ENCODE assay signal across 20 mouse cellular contexts in the genomic region with DNA sequence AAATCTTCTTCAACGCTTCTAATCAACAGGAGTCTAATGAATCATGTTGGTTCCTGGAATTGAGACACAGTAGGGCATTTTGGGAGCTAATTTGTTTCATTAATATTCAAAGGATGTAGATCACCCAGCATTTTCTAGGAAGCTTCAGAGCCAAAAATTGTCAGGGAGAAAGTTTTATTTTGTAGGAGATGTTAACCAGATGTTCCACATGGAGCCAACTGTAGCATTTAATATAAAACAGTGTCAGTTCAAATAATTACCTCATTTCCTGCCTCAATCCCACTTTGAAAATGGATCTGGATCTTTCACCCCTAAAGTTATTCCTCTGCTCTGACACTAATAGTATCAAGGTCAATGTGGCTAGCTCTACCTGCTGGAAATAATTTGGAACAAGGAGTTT.
"Had no signal": no experiment of that assay in that cellular context is flagged by ENCODE, and none has a peak within 500 bp of the region (broad histone marks: within the 10 kb centered on the region; RNA-seq: fewer than 3 reads in every experiment).

No protein-coding gene starts in this region.

- H3K27ac ChIP-seq: kidney, embryonic 15.5 days; limb, embryonic 13.5 days; liver, embryonic 13.5 days; macrophage; midbrain, embryonic 12.5 days; midbrain, embryonic 15.5 days; neural tube, embryonic 12.5 days; neural tube, embryonic 15.5 days; stomach, postnatal 0 days had no signal

- H3K4me3 ChIP-seq: kidney, embryonic 15.5 days; limb, embryonic 13.5 days; liver, embryonic 13.5 days; midbrain, embryonic 12.5 days; midbrain, embryonic 15.5 days; neural tube, embryonic 12.5 days; neural tube, embryonic 15.5 days had no signal

- H3K4me1 ChIP-seq: kidney, embryonic 15.5 days; limb, embryonic 13.5 days; liver, embryonic 13.5 days; midbrain, embryonic 12.5 days; midbrain, embryonic 15.5 days; neural tube, embryonic 12.5 days; neural tube, embryonic 15.5 days had no signal

- H3K36me3 ChIP-seq: kidney, embryonic 15.5 days; limb, embryonic 13.5 days; liver, embryonic 13.5 days; midbrain, embryonic 12.5 days; midbrain, embryonic 15.5 days; neural tube, embryonic 12.5 days; neural tube, embryonic 15.5 days had no signal

- H3K9me3 ChIP-seq: kidney, embryonic 15.5 days; limb, embryonic 13.5 days; liver, embryonic 13.5 days; midbrain, embryonic 12.5 days; midbrain, embryonic 15.5 days; neural tube, embryonic 12.5 days; neural tube, embryonic 15.5 days had no signal

- H3K9ac ChIP-seq: kidney, embryonic 15.5 days; limb, embryonic 13.5 days; liver, embryonic 13.5 days; lung, embryonic 14.5 days; midbrain, embryonic 12.5 days; midbrain, embryonic 15.5 days; neural tube, embryonic 12.5 days; neural tube, embryonic 15.5 days had no signal

- H3K27me3 ChIP-seq: kidney, embryonic 15.5 days; limb, embryonic 13.5 days; liver, embryonic 13.5 days; midbrain, embryonic 12.5 days; midbrain, embryonic 15.5 days; neural tube, embryonic 12.5 days; neural tube, embryonic 15.5 days had no signal

- DNase-seq: kidney, adult 2 months; kidney, postnatal 14 days; kidney, postnatal 4 days; liver, embryonic 13.5 days; lung, embryonic 14.5 days; right cerebral cortex, adult 18-20 months; right cerebral cortex, postnatal 14 days; right cerebral cortex, postnatal 4 days; thymus, adult 2 months; thymus, postnatal 14 days; thymus, postnatal 4 days had no signal

- H3K4me2 ChIP-seq: kidney, embryonic 15.5 days; limb, embryonic 13.5 days; liver, embryonic 13.5 days; lung, embryonic 14.5 days; midbrain, embryonic 12.5 days; midbrain, embryonic 15.5 days; neural tube, embryonic 12.5 days; neural tube, embryonic 15.5 days had no signal

- ATAC-seq: lung, postnatal 0 days; midbrain, embryonic 15.5 days had no signal
